In genomic region chr16:96128466-96128865, GRCm38 (mm10) we compare ENCODE assay signal across 8 mouse cellular contexts. TPM values are rescaled to one million over a fixed set of nuclear protein-coding genes. Genes with fewer than 3 reads are reported as not detected.
DNase-seq lines count a peak whose midpoint lies in the region; ATAC-seq lines count a peak whose summit lies in the region.

No protein-coding gene starts in this region.

- H3K9ac ChIP-seq in kidney, embryonic 15.5 days, result peak overlapping the region; percentile 71
- peak overlapping the region; percentile 98 for H3K9ac ChIP-seq in hindbrain, embryonic 16.5 days (ENCODE audit: low read depth, low read length)
- peak overlapping the region; percentile 84 for H3K9ac ChIP-seq in midbrain, embryonic 16.5 days (ENCODE audit: low read depth, low read length)

- WGBS in kidney, embryonic 15.5 days, result 2% methylated on average over 9 of the region's 9 CpGs
- 4% methylated on average over 9 of the region's 9 CpGs for WGBS in hindbrain, embryonic 16.5 days
- WGBS in midbrain, embryonic 16.5 days, result under 1% methylated on average over 9 of the region's 9 CpGs

- peak overlapping the region; percentile 73 for H3K4me2 ChIP-seq in kidney, embryonic 15.5 days
- H3K4me2 ChIP-seq in hindbrain, embryonic 16.5 days (ENCODE audit: low read length), result peak overlapping the region; percentile 54
- peak overlapping the region; percentile 73 for H3K4me2 ChIP-seq in midbrain, embryonic 16.5 days (ENCODE audit: low read length)

- no peak for ATAC-seq in kidney, embryonic 15.5 days (replicated peaks; ENCODE audit: low FRiP score)
- ATAC-seq in hindbrain, embryonic 16.5 days, result no peak
- no peak for ATAC-seq in midbrain, embryonic 16.5 days

- no peaks in the 10 kb centered on the region for H3K27me3 ChIP-seq in kidney, embryonic 15.5 days
- no peaks in the 10 kb centered on the region for H3K27me3 ChIP-seq in hindbrain, embryonic 16.5 days (replicated peaks; ENCODE audit: control insufficient read depth, insufficient read depth, low read length)
- no peaks in the 10 kb centered on the region for H3K27me3 ChIP-seq in midbrain, embryonic 16.5 days (ENCODE audit: control insufficient read depth, insufficient read depth, low read depth, low read length)

- H3K27ac ChIP-seq in kidney, embryonic 15.5 days, result peak overlapping the region; percentile 97
- peak overlapping the region; percentile 98 for H3K27ac ChIP-seq in hindbrain, embryonic 16.5 days (ENCODE audit: low read depth, low read length)
- peak overlapping the region; percentile 99 for H3K27ac ChIP-seq in midbrain, embryonic 16.5 days (ENCODE audit: low read length)

- H3K4me3 ChIP-seq in kidney, embryonic 15.5 days (replicated peaks), result peak overlapping the region; percentile 72
- H3K4me3 ChIP-seq in hindbrain, embryonic 16.5 days (ENCODE audit: low read length), result peak overlapping the region; percentile 96
- H3K4me3 ChIP-seq in midbrain, embryonic 16.5 days (ENCODE audit: low read depth, low read length), result peak overlapping the region; percentile 69

- peaks cover 27% of the 10 kb centered on the region for H3K4me1 ChIP-seq in kidney, embryonic 15.5 days
- peaks cover 24% of the 10 kb centered on the region for H3K4me1 ChIP-seq in hindbrain, embryonic 16.5 days (ENCODE audit: control insufficient read depth, insufficient read depth, low read depth, low read length)
- H3K4me1 ChIP-seq in midbrain, embryonic 16.5 days (ENCODE audit: control insufficient read depth, insufficient read depth, low read length), result peaks cover 27% of the 10 kb centered on the region

- H3K9me3 ChIP-seq in kidney, embryonic 15.5 days (replicated peaks), result no peaks in the 10 kb centered on the region
- H3K9me3 ChIP-seq in hindbrain, embryonic 16.5 days (ENCODE audit: control insufficient read depth, low read length), result no peaks in the 10 kb centered on the region
- H3K9me3 ChIP-seq in midbrain, embryonic 16.5 days (replicated peaks; ENCODE audit: control insufficient read depth, low read length, poor library complexity, severe bottlenecking), result no peaks in the 10 kb centered on the region

- DNase-seq in kidney, adult 18-20 months, result no peak
- peak; percentile 40 for DNase-seq in embryo, embryonic 10.5 days (ENCODE audit: low spot score)
- DNase-seq in thymus, postnatal 0 days (ENCODE audit: low spot score), result no peak
- DNase-seq in urinary bladder, postnatal 4 days (ENCODE audit: low spot score in 2 of 2), result no peak
- no peak for DNase-seq in right cerebral cortex, adult 2 months (ENCODE audit: low spot score in 2 of 2)

- H3K36me3 ChIP-seq in kidney, embryonic 15.5 days, result peaks cover 32% of the 10 kb centered on the region
- peaks cover 5% of the 10 kb centered on the region for H3K36me3 ChIP-seq in hindbrain, embryonic 16.5 days (ENCODE audit: control insufficient read depth, insufficient read depth, low read length)
- peaks cover 15% of the 10 kb centered on the region for H3K36me3 ChIP-seq in midbrain, embryonic 16.5 days (ENCODE audit: control insufficient read depth, insufficient read depth, low read length)

RNA-seq across cellular contexts. Expression of gene Hmgn1, which starts 0.9 kb away (rescaled TPM):
- 696 and 818 TPM in 2 replicates for polyA plus RNA-seq in kidney, embryonic 15.5 days (2015; fragmentation: Nextera tagmentation; extraction: Ambion mirVana)
- polyA plus RNA-seq in hindbrain, embryonic 16.5 days (2015; fragmentation: Nextera tagmentation; extraction: Ambion mirVana), result 256 and 284 TPM in 2 replicates
- 304 and 377 TPM in 2 replicates for polyA plus RNA-seq in midbrain, embryonic 16.5 days (2015; fragmentation: Nextera tagmentation; extraction: Ambion mirVana)
- polyA plus RNA-seq in thymus, postnatal 0 days (2015; fragmentation: Nextera tagmentation; extraction: Ambion mirVana), result 380 and 399 TPM in 2 replicates

RNA-seq across cellular contexts. Expression of gene Wrb, which starts 16.7 kb away (rescaled TPM):
- 67.1 and 68.6 TPM in 2 replicates for polyA plus RNA-seq in kidney, embryonic 15.5 days (2015; fragmentation: Nextera tagmentation; extraction: Ambion mirVana)
- polyA plus RNA-seq in hindbrain, embryonic 16.5 days (2015; fragmentation: Nextera tagmentation; extraction: Ambion mirVana), result 227 and 233 TPM in 2 replicates
- 242 and 245 TPM in 2 replicates for polyA plus RNA-seq in midbrain, embryonic 16.5 days (2015; fragmentation: Nextera tagmentation; extraction: Ambion mirVana)
- polyA plus RNA-seq in thymus, postnatal 0 days (2015; fragmentation: Nextera tagmentation; extraction: Ambion mirVana), result 26.3 and 26.8 TPM in 2 replicates

RNA-seq across cellular contexts. Expression of gene Brwd1, which starts 46.1 kb away (rescaled TPM):
- polyA plus RNA-seq in kidney, embryonic 15.5 days (2015; fragmentation: Nextera tagmentation; extraction: Ambion mirVana), result 81.0 and 85.5 TPM in 2 replicates
- polyA plus RNA-seq in hindbrain, embryonic 16.5 days (2015; fragmentation: Nextera tagmentation; extraction: Ambion mirVana), result 208 and 216 TPM in 2 replicates
- 264 and 288 TPM in 2 replicates for polyA plus RNA-seq in midbrain, embryonic 16.5 days (2015; fragmentation: Nextera tagmentation; extraction: Ambion mirVana)
- 56.8 and 62.9 TPM in 2 replicates for polyA plus RNA-seq in thymus, postnatal 0 days (2015; fragmentation: Nextera tagmentation; extraction: Ambion mirVana)
